Mouse (Mus musculus): ENCODE measurements at regions not wholly inside any gene's neighbourhood (a gene's known extent, or its start where the extent isn't known, plus 50 kb on each side); places are given as distances from the start of the nearest gene placed in this dataset.
"Not testable (repeated sequence)": the region's sequence is repeated elsewhere in the genome, so short reads cannot be mapped to it uniquely, and the experiment has no call there.

DNA sequence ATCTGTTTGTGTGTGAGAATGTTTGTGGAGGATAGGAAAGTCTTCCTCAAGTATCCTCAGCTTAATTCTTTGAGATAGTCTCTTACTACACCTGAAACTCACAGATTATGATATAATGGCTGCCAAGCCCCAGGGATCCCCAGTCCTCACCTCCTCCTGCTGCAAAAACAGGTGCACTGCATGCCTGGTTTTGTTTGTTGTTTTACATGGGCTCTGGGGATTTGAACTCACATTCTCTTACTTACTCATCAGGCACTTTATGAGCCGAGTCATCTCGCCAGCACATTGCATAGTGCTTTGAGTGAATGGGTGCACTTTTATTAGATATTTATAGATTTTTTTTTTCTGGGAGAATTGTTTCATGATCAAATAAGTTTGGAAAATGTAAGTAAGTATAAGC lies 56.3 kb downstream of the Mterf1b start:
- no peaks in the 10 kb centered on the region for H3K27me3 ChIP-seq (ENCODE audit: control insufficient read depth, insufficient read depth, low read length)
- H3K4me1 ChIP-seq (ENCODE audit: control insufficient read depth, insufficient read depth, low read length): no peaks in the 10 kb centered on the region
- DNase-seq: no peak
- no peak overlapping the region for H3K4me3 ChIP-seq (replicated peaks; ENCODE audit: low read depth, low read length)
- no peaks in the 10 kb centered on the region for H3K36me3 ChIP-seq (ENCODE audit: control insufficient read depth, insufficient read depth, low read length)
- no peaks in the 10 kb centered on the region for H3K9me3 ChIP-seq (ENCODE audit: control insufficient read depth, low read length)
- WGBS: 94% methylated on average over 2 of the region's 2 CpGs
- H3K4me2 ChIP-seq (ENCODE audit: low read length): no peak overlapping the region
- ATAC-seq (ENCODE audit: low FRiP score, low TSS enrichment): no peak
- no peak overlapping the region for H3K27ac ChIP-seq (replicated peaks; ENCODE audit: low read depth, low read length)
- H3K9ac ChIP-seq (replicated peaks; ENCODE audit: low read length): no peak overlapping the region

DNA sequence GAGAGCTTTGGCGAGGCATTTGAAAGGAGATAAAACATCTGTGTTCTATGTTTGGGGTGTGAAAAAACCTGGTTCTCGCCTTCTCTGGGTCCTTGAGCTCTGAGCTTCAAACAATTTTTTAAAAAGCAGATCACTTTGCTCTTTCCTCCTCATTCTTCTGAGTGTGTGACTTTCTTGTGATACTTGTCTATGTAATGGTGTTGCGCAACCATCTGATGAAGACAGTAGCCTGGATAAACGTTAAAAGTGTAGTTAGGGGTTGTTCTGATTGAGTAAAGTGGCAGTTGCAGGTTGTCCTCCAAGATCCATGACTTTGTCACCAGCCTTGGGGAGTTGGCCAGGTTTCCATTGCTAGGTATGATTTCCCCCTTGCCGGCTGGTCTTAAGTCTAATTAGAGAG lies 62.1 kb downstream of the Mterf1b start:
- WGBS: 88% methylated on average over 5 of the region's 5 CpGs
- not testable (repeated sequence) for H3K27ac ChIP-seq (replicated peaks; ENCODE audit: low read depth, low read length); H3K4me2 ChIP-seq (ENCODE audit: low read length); H3K36me3 ChIP-seq (ENCODE audit: control insufficient read depth, insufficient read depth, low read length); H3K9me3 ChIP-seq (ENCODE audit: control insufficient read depth, low read length); ATAC-seq (ENCODE audit: low FRiP score, low TSS enrichment); DNase-seq; H3K27me3 ChIP-seq (ENCODE audit: control insufficient read depth, insufficient read depth, low read length); H3K4me3 ChIP-seq (replicated peaks; ENCODE audit: low read depth, low read length); H3K4me1 ChIP-seq (ENCODE audit: control insufficient read depth, insufficient read depth, low read length); H3K9ac ChIP-seq (replicated peaks; ENCODE audit: low read length)

DNA sequence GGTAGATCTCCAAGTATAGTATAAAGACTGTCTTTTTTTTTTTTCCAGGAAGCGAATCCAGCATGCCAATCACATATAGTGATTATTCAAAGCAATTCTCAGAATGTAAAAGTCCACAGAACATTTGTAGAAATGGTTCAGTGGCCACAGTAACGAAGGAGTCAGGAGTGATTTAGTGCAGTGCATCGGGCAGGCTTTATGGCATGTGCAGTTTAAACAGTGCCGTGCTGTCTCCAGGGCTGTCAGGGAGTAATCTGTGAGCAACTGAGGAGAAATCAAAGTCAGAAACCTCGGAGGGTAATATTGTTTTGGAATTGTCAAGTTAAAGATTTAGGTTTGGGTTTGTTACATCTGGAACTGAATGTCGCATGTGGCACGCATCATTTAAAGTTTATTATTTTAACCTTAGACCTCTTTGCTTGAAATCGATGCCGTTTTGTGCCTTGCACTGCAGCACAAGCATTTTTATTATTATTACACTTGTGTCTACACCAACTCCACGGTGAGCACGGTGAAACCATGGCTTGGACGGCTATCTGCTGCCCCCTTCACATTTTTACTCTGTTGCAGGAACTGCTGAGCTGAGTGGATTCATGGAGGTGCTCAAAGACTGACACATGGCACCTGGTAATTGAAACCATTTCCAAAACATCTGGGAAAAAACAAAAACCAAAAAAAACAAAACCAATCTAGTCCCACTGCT lies 65.0 kb downstream of the Mterf1b start:
- no peak for DNase-seq
- Histone ChIP-seq H3K27ac (replicated peaks; ENCODE audit: low read depth, low read length) (no peak overlapping the region), H3K9me3 (ENCODE audit: control insufficient read depth, low read length) (no peaks in the 10 kb centered on the region), H3K27me3 (ENCODE audit: control insufficient read depth, insufficient read depth, low read length) (no peaks in the 10 kb centered on the region), H3K4me2 (ENCODE audit: low read length) (no peak overlapping the region), H3K9ac (replicated peaks; ENCODE audit: low read length) (no peak overlapping the region), H3K4me3 (replicated peaks; ENCODE audit: low read depth, low read length) (no peak overlapping the region), H3K36me3 (ENCODE audit: control insufficient read depth, insufficient read depth, low read length) (no peaks in the 10 kb centered on the region), H3K4me1 (ENCODE audit: control insufficient read depth, insufficient read depth, low read length) (no peaks in the 10 kb centered on the region)
- no peak for ATAC-seq (ENCODE audit: low FRiP score, low TSS enrichment)
- 78% methylated on average over 12 of the region's 12 CpGs for WGBS

DNA sequence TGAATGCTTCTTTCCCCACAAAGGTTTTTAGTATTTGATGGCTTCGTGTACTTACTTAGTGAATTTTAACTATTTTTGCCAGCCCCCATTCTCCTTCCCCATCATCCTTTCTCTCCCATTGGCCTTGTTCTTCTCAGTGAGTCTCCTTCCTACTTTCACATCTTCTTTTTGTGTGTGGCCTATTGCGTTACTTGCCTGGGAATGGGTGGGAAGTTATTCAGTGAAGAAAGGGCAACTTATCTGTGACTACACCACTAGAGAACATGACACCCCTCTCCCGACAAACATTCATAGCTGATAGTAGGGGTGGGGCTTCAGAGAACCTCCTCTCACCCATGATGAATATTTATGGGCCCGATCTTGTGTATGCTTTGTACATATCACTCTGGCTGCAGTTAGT lies 67.1 kb downstream of the Mterf1b start:
- H3K9ac ChIP-seq (replicated peaks; ENCODE audit: low read length): no peak overlapping the region
- DNase-seq (no peak), ATAC-seq (ENCODE audit: low FRiP score, low TSS enrichment) (no peak)
- no peaks in the 10 kb centered on the region for H3K36me3 ChIP-seq (ENCODE audit: control insufficient read depth, insufficient read depth, low read length)
- no peak overlapping the region for H3K4me2 ChIP-seq (ENCODE audit: low read length)
- no peaks in the 10 kb centered on the region for H3K27me3 ChIP-seq (ENCODE audit: control insufficient read depth, insufficient read depth, low read length)
- no peak overlapping the region for H3K27ac ChIP-seq (replicated peaks; ENCODE audit: low read depth, low read length)
- WGBS: 92% methylated on average over 4 of the region's 4 CpGs
- no peak overlapping the region for H3K4me3 ChIP-seq (replicated peaks; ENCODE audit: low read depth, low read length)
- H3K4me1 ChIP-seq (ENCODE audit: control insufficient read depth, insufficient read depth, low read length): no peaks in the 10 kb centered on the region
- no peaks in the 10 kb centered on the region for H3K9me3 ChIP-seq (ENCODE audit: control insufficient read depth, low read length)

DNA sequence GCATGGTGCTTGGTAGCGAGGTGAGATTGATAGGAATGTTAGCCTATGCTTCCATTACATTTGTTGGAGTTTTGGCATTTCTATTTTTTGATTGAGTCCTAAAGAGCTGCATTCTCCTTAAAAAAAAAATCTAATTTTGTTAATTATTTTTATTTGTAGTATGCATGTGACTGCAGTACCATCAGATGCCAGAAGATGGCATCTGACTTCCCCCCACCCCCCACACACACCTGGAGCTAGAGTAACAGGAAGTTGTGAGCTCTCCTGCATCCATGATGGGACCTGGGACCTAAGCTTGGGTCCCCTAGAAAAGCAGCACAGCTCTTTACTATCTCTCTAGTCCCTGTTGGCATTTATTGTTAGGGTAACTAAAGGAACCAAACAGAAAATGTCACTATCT lies 70.5 kb downstream of the Mterf1b start:
- Histone ChIP-seq H3K27ac (replicated peaks; ENCODE audit: low read depth, low read length) (no peak overlapping the region), H3K4me3 (replicated peaks; ENCODE audit: low read depth, low read length) (no peak overlapping the region), H3K9me3 (ENCODE audit: control insufficient read depth, low read length) (no peaks in the 10 kb centered on the region), H3K36me3 (ENCODE audit: control insufficient read depth, insufficient read depth, low read length) (no peaks in the 10 kb centered on the region), H3K4me1 (ENCODE audit: control insufficient read depth, insufficient read depth, low read length) (no peaks in the 10 kb centered on the region), H3K9ac (replicated peaks; ENCODE audit: low read length) (no peak overlapping the region), H3K27me3 (ENCODE audit: control insufficient read depth, insufficient read depth, low read length) (no peaks in the 10 kb centered on the region), H3K4me2 (ENCODE audit: low read length) (no peak overlapping the region)
- ATAC-seq (ENCODE audit: low FRiP score, low TSS enrichment) (no peak), DNase-seq (no peak)
- 100% methylated on average over 1 of the region's 1 CpGs for WGBS

DNA sequence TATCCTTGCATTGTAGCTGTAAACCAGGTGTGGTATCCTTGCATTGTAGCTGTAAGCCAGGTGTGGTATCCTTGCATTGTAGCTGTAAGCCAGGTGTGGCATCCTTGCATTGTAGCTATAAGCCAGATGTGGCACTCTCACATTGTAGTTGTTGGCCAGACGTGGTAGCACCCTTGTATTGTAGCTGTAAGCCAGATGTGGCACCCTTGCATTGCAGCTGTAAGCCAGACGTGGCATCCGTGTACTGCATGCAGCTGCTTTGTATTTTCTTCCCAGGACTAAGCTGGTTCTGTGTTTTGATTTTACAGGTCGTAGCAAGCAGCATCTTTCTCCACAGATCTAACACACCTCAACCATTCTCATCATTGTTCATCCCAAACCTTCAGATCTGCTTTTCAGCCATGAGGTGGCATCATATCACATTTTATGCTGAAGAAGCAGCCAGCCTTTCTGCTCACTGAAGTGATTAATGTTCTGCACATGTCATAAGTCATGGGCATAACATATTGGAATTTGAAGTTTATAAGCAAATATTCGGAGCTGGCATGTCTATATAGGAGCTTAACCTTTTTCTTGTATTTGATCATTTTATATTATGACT lies 71.5 kb downstream of the Mterf1b start:
- H3K9ac ChIP-seq (replicated peaks; ENCODE audit: low read length): no peak overlapping the region
- H3K4me2 ChIP-seq (ENCODE audit: low read length): no peak overlapping the region
- WGBS: 68% methylated on average over 5 of the region's 5 CpGs
- peak overlapping the region; percentile 60; the same call in 1 of the 2 replicates for H3K27ac ChIP-seq (replicated peaks; ENCODE audit: low read depth, low read length)
- peak; percentile 72; the same call in 1 of the 2 replicates for ATAC-seq (ENCODE audit: low FRiP score, low TSS enrichment)
- peak; percentile 85 for DNase-seq
- no peaks in the 10 kb centered on the region for H3K36me3 ChIP-seq (ENCODE audit: control insufficient read depth, insufficient read depth, low read length)
- no peaks in the 10 kb centered on the region for H3K27me3 ChIP-seq (ENCODE audit: control insufficient read depth, insufficient read depth, low read length)
- H3K9me3 ChIP-seq (ENCODE audit: control insufficient read depth, low read length): no peaks in the 10 kb centered on the region
- no peaks in the 10 kb centered on the region for H3K4me1 ChIP-seq (ENCODE audit: control insufficient read depth, insufficient read depth, low read length)
- no peak overlapping the region for H3K4me3 ChIP-seq (replicated peaks; ENCODE audit: low read depth, low read length)

DNA sequence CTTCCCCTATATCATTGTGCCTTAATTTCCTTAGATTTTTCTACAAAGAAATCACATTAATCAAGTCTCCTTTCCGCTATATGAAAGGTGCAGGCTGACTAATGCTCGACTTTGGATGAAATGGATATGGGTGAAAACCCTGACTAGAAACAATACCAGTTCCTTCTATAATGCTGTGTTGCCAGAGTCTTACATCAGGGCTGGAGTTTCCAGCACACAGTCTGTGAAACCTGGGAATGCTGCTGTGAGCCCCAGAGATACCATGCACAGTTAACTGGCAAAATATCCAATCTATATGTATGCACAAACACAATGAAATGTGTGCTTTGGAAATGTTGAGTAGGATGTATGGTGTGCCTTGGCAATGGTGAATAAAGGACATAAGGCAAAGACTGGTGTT lies 75.5 kb downstream of the Mterf1b start:
- WGBS: 87% methylated on average over 2 of the region's 2 CpGs
- H3K9ac ChIP-seq (replicated peaks; ENCODE audit: low read length): no peak overlapping the region
- H3K4me2 ChIP-seq (ENCODE audit: low read length): no peak overlapping the region
- ATAC-seq (ENCODE audit: low FRiP score, low TSS enrichment): no peak
- H3K36me3 ChIP-seq (ENCODE audit: control insufficient read depth, insufficient read depth, low read length): no peaks in the 10 kb centered on the region
- no peak for DNase-seq
- no peaks in the 10 kb centered on the region for H3K9me3 ChIP-seq (ENCODE audit: control insufficient read depth, low read length)
- H3K4me1 ChIP-seq (ENCODE audit: control insufficient read depth, insufficient read depth, low read length): no peaks in the 10 kb centered on the region
- no peaks in the 10 kb centered on the region for H3K27me3 ChIP-seq (ENCODE audit: control insufficient read depth, insufficient read depth, low read length)
- H3K4me3 ChIP-seq (replicated peaks; ENCODE audit: low read depth, low read length): no peak overlapping the region
- H3K27ac ChIP-seq (replicated peaks; ENCODE audit: low read depth, low read length): no peak overlapping the region

DNA sequence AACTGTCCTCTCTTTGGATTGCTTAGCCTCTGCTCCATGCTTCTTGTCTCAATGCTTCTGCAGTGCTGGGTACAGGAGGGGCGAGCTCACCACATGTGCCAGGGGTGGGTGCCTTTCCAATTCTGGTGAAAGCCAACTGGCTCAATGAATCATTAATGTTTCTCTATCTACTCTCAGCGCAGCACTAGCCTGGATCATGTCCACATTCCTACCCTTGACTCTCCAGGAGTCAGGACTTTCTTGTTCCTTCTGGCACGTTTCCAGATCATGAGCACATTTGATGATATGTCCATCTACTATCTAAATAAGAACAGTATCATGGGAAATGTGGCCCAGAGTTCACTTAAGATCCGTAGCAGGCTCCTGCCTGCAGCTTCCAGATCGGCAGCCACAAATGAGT lies 80.8 kb downstream of the Mterf1b start:
- H3K4me2 ChIP-seq (ENCODE audit: low read length): no peak overlapping the region
- DNase-seq (no peak), ATAC-seq (ENCODE audit: low FRiP score, low TSS enrichment) (no peak)
- WGBS: 86% methylated on average over 5 of the region's 5 CpGs
- H3K4me3 ChIP-seq (replicated peaks; ENCODE audit: low read depth, low read length): no peak overlapping the region
- H3K27ac ChIP-seq (replicated peaks; ENCODE audit: low read depth, low read length): no peak overlapping the region
- H3K36me3 ChIP-seq (ENCODE audit: control insufficient read depth, insufficient read depth, low read length): no peaks in the 10 kb centered on the region
- H3K27me3 ChIP-seq (ENCODE audit: control insufficient read depth, insufficient read depth, low read length): no peaks in the 10 kb centered on the region
- H3K9me3 ChIP-seq (ENCODE audit: control insufficient read depth, low read length): no peaks in the 10 kb centered on the region
- H3K9ac ChIP-seq (replicated peaks; ENCODE audit: low read length): no peak overlapping the region
- no peaks in the 10 kb centered on the region for H3K4me1 ChIP-seq (ENCODE audit: control insufficient read depth, insufficient read depth, low read length)

DNA sequence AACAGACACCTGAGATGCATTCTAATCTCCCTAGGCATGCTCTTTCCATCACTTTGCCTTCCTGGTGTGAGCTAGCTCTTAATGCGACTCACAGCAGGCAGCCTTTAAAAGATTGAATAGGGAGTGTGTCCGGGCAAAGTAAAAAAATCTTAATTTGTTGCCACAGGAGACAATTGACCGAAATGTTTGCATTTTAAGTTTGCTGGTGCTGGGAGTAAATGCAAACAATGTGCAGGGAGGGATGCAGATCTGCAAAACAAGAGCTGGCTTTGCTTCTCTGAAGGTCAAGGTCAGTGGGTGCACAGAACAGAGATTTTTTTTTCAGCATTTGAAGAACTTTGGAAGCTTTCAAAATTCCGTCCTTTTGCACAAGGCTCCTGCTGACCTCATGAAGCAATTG lies 111.4 kb downstream of the Mterf1b start:
- no peaks in the 10 kb centered on the region for H3K36me3 ChIP-seq (ENCODE audit: control insufficient read depth, insufficient read depth, low read length)
- H3K4me3 ChIP-seq (replicated peaks; ENCODE audit: low read depth, low read length): no peak overlapping the region
- no peak overlapping the region for H3K4me2 ChIP-seq (ENCODE audit: low read length)
- ATAC-seq (ENCODE audit: low FRiP score, low TSS enrichment) (no peak), DNase-seq (no peak)
- peaks cover 5% of the 10 kb centered on the region; the same call in 1 of the 2 replicates for H3K4me1 ChIP-seq (ENCODE audit: control insufficient read depth, insufficient read depth, low read length)
- H3K27ac ChIP-seq (replicated peaks; ENCODE audit: low read depth, low read length): no peak overlapping the region
- no peaks in the 10 kb centered on the region for H3K27me3 ChIP-seq (ENCODE audit: control insufficient read depth, insufficient read depth, low read length)
- H3K9ac ChIP-seq (replicated peaks; ENCODE audit: low read length): no peak overlapping the region
- 3% methylated on average over 4 of the region's 4 CpGs for WGBS
- H3K9me3 ChIP-seq (ENCODE audit: control insufficient read depth, low read length): no peaks in the 10 kb centered on the region

Measured in midbrain, embryonic 14.5 days (tissue).